Mouse (Mus musculus) erythroblast, embryonic 14.5 days (primary cell): ENCODE results near the gene Ajuba.

Experiments used
- GATA1 ChIP-seq: IDR thresholded peaks from 2 replicates; pipeline ENCODE4 v1.6.1; 2012; ENCODE audit warnings: low read length, inconsistent platforms, mixed read lengths
- TAL1 ChIP-seq: IDR thresholded peaks from 3 replicates; pipeline ENCODE4 v1.6.1; 2012; ENCODE audit warnings: low read length, inconsistent platforms, mixed read lengths

GRCm38 (mm10) chr14:54538580-54538979, 38.8 kb downstream of the Ajuba start:
- TF ChIP-seq TAL1 (no peak), GATA1 (no peak)
